Mouse (Mus musculus) adrenal gland, adult 2 months (tissue): Measurements from ENCODE around the gene Gpc2. TPM values are rescaled to one million over a fixed set of nuclear protein-coding genes. Genes with fewer than 3 reads are reported as not detected.

Source experiments
- polyA plus RNA-seq: library from polyadenylated mRNA; depleted of rRNA; stranded (reverse); fragments of >200 nt; gene quantifications from 2 replicates; pipeline ENCODE4 v1.2.3, GENCODE M21; 2012; rRNA removed
- total RNA-seq, 2 experiments: library from RNA; stranded (reverse); gene quantifications; 2 replicates each; pipeline ENCODE4 v1.2.3; 2021

Gpc2 gene
- total and polyA plus RNA-seq, 3 experiments, result 0.35 to 3.1 (median 0.63) TPM

Other genes starting within 250 kb of the Gpc2 start
- not detected for gene Smok3c, start 226.8 kb downstream of the Gpc2 start, total RNA-seq
- gene Smok3c, start 226.8 kb downstream of the Gpc2 start, polyA plus RNA-seq, result not detected in 2 replicates
- gene Zkscan1, start 194.9 kb downstream of the Gpc2 start, total RNA-seq, result 10 to 100 TPM; 33.9 to 40.2 TPM
- gene Zkscan1, start 194.9 kb downstream of the Gpc2 start, polyA plus RNA-seq, result 2.7 and 3.4 TPM in 2 replicates
- gene Zscan21, start 163.1 kb downstream of the Gpc2 start, total RNA-seq, result 10 to 100 TPM; 14.8 to 16.7 TPM
- gene Zscan21, start 163.1 kb downstream of the Gpc2 start, polyA plus RNA-seq, result 4.0 and 5.3 TPM in 2 replicates
- 10 to 100 TPM; 11.0 to 11.5 TPM for gene Zfp113, start 124.3 kb downstream of the Gpc2 start, total RNA-seq
- 6.2 and 10.5 TPM in 2 replicates for gene Zfp113, start 124.3 kb downstream of the Gpc2 start, polyA plus RNA-seq
- 100 to 1,000 TPM; 132 to 160 TPM for gene Cops6, start 118.9 kb downstream of the Gpc2 start, total RNA-seq
- 44.6 and 49.2 TPM in 2 replicates for gene Cops6, start 118.9 kb downstream of the Gpc2 start, polyA plus RNA-seq
- gene Ap4m1, start 108.0 kb downstream of the Gpc2 start, total RNA-seq, result 10 to 100 TPM; 19.4 to 20.1 TPM
- 24.9 and 27.7 TPM in 2 replicates for gene Ap4m1, start 108.0 kb downstream of the Gpc2 start, polyA plus RNA-seq
- gene Mcm7, start 107.6 kb downstream of the Gpc2 start, total RNA-seq, result 10 to 100 TPM; 22.8 to 23.1 TPM
- 17.9 and 21.6 TPM in 2 replicates for gene Mcm7, start 107.6 kb downstream of the Gpc2 start, polyA plus RNA-seq
- 10 to 100 TPM; 41.7 to 44.7 TPM for gene Taf6, start 92.6 kb downstream of the Gpc2 start, total RNA-seq
- 63.3 and 72.2 TPM in 2 replicates for gene Taf6, start 92.6 kb downstream of the Gpc2 start, polyA plus RNA-seq
- 10 to 100 TPM; 18.1 to 28.7 TPM for gene Cnpy4, start 92.5 kb downstream of the Gpc2 start, total RNA-seq
- gene Cnpy4, start 92.5 kb downstream of the Gpc2 start, polyA plus RNA-seq, result 0.68 and 1.1 TPM in 2 replicates
- 10 to 100 TPM in 1 of 2 experiments, 1 to 10 TPM in 1; 5.0 to 11.9 TPM for gene Mblac1, start 85.7 kb downstream of the Gpc2 start, total RNA-seq
- 9.6 and 11.1 TPM in 2 replicates for gene Mblac1, start 85.7 kb downstream of the Gpc2 start, polyA plus RNA-seq
- gene Nxpe5, start 54.1 kb downstream of the Gpc2 start, total RNA-seq, result under 1 TPM; 0.29 to 0.66 TPM
- gene Nxpe5, start 54.1 kb downstream of the Gpc2 start, polyA plus RNA-seq, result 0.17 and 0.20 TPM in 2 replicates
- gene Lamtor4, start 24.5 kb downstream of the Gpc2 start, total RNA-seq, result 10 to 100 TPM; 72.3 to 99.9 TPM
- 184 and 189 TPM in 2 replicates for gene Lamtor4, start 24.5 kb downstream of the Gpc2 start, polyA plus RNA-seq
- 10 to 100 TPM; 24.3 to 28.4 TPM for gene BC037034, start 16.0 kb downstream of the Gpc2 start, total RNA-seq
- gene BC037034, start 16.0 kb downstream of the Gpc2 start, polyA plus RNA-seq, result 93.4 and 115 TPM in 2 replicates
- under 1 TPM; 0.12 to 0.28 TPM for gene Gal3st4, start 7.2 kb downstream of the Gpc2 start, total RNA-seq
- gene Gal3st4, start 7.2 kb downstream of the Gpc2 start, polyA plus RNA-seq, result 0.07 TPM in 2 replicates
- gene Gm43720, start within 50 bp of the Gpc2 start, total RNA-seq, result not detected
- gene Gm43720, start within 50 bp of the Gpc2 start, polyA plus RNA-seq, result not detected in 2 replicates
- gene Stag3, start 235 bp upstream of the Gpc2 start, total RNA-seq, result under 1 TPM in 1 of 2 experiments, not detected in 1; 0.06 TPM
- 0.68 TPM in 1 of 2 replicates, not detected in the other for gene Stag3, start 235 bp upstream of the Gpc2 start, polyA plus RNA-seq
- gene Pvrig, start 62.0 kb upstream of the Gpc2 start, total RNA-seq, result under 1 TPM in 1 of 2 experiments, not detected in 1; 0.55 TPM
- 0.09 and 0.10 TPM in 2 replicates for gene Pvrig, start 62.0 kb upstream of the Gpc2 start, polyA plus RNA-seq
- 1 to 10 TPM; 4.5 to 10.0 TPM for gene Zfp157, start 161.5 kb upstream of the Gpc2 start, total RNA-seq
- 1.1 and 1.4 TPM in 2 replicates for gene Zfp157, start 161.5 kb upstream of the Gpc2 start, polyA plus RNA-seq